38 mouse cellular contexts compared by ENCODE assay signal in the genomic region with DNA sequence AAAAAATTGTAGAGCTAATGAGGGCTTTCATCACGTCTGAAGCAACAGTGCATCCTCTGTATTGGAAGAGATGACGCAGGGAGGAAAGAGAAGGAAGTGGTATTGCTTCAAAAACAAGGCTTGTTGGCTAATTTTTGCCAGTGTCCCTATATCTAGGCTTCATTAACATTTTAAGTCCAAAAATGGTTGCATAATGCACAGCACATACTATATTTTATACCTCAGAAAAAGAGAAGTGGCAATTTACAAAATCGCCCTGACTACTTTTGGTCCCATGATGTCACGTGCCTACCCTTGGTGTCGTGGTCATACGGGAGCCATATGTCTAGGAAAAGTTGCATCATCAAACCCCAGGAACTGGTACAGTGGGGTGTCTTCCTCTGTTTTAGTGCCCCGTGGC. TPM values are rescaled to one million over a fixed set of nuclear protein-coding genes. Genes with fewer than 3 reads are reported as not detected.
DNase-seq lines count a peak whose midpoint lies in the region; ATAC-seq and TF ChIP-seq lines count a peak whose summit lies in the region.
"Had no signal": no experiment of that assay in that cellular context is flagged by ENCODE, and none has a peak within 500 bp of the region (broad histone marks: within the 10 kb centered on the region; RNA-seq: fewer than 3 reads in every experiment).

No protein-coding gene starts in this region.

- peak; percentile 46 for DNase-seq in c-Kit-positive CD71-negative TER-119-negative erythroid progenitor cells, embryonic 14.5 days (ENCODE audit: low read depth)
- DNase-seq in splenic B cell, adult 2 months (ENCODE audit: low read depth, low spot score), result peak; percentile 11
- no peak for DNase-seq in yolk sac, embryonic 10.5 days (ENCODE audit: low spot score)
- no peak for DNase-seq in forebrain, postnatal 0 days
- DNase-seq: adrenal gland, adult 2 months; cerebellum, adult 11-12 months; cerebellum, adult 9-11 months; gastrocnemius, postnatal 14 days; heart, adult 11 months; heart, postnatal 10 days; kidney, adult 11 months; kidney, postnatal 25 days; lung, postnatal 10 days; right cerebral cortex, adult 18-20 months; spleen, adult 18-20 months; thymus, adult 2 months; thymus, postnatal 4 days had no signal

- TF ChIP-seq POLR2A in bone marrow, adult 2 months (IDR thresholded peaks at IDR 0.05; ENCODE audit: borderline replicate concordance, control insufficient read depth, low read depth, low read length), result no peak

- H3K4me3 ChIP-seq in bone marrow, adult 2 months (replicated peaks; ENCODE audit: control insufficient read depth, low read depth, low read length), result no peak overlapping the region
- no peak overlapping the region for H3K4me3 ChIP-seq in forebrain, postnatal 0 days (ENCODE audit: low read depth, low read length)
- H3K4me3 ChIP-seq: erythroblast, embryonic 14.5 days; heart, embryonic 13.5 days; hindbrain, embryonic 10.5 days; hindbrain, embryonic 15.5 days; kidney, embryonic 15.5 days; left cerebral cortex, adult 2 months; limb, embryonic 12.5 days; midbrain, embryonic 13.5 days had no signal

- peak overlapping the region; percentile 86 for H3K27ac ChIP-seq in bone marrow, adult 2 months (ENCODE audit: control insufficient read depth, insufficient read depth, low read depth, low read length, poor library complexity)
- no peak overlapping the region for H3K27ac ChIP-seq in forebrain, postnatal 0 days (ENCODE audit: low read depth, low read length)
- H3K27ac ChIP-seq: heart, embryonic 13.5 days; hindbrain, embryonic 10.5 days; hindbrain, embryonic 15.5 days; kidney, embryonic 15.5 days; left cerebral cortex, adult 2 months; limb, embryonic 12.5 days; midbrain, embryonic 13.5 days had no signal

- H3K4me2 ChIP-seq in forebrain, postnatal 0 days (ENCODE audit: low read depth), result no peak overlapping the region
- H3K4me2 ChIP-seq: heart, embryonic 13.5 days; hindbrain, embryonic 15.5 days; kidney, embryonic 15.5 days; limb, embryonic 12.5 days; midbrain, embryonic 13.5 days had no signal

- no peaks in the 10 kb centered on the region for H3K27me3 ChIP-seq in splenic B cell, adult 2 months (ENCODE audit: control insufficient read depth, insufficient read depth, low read length, poor library complexity, severe bottlenecking)
- H3K27me3 ChIP-seq in forebrain, postnatal 0 days (ENCODE audit: insufficient read depth, low read length), result no peaks in the 10 kb centered on the region
- H3K27me3 ChIP-seq: CH12.LX; heart, embryonic 13.5 days; hindbrain, embryonic 15.5 days; kidney, embryonic 15.5 days; limb, embryonic 12.5 days; midbrain, embryonic 13.5 days had no signal

- TF ChIP-seq CTCF in bone marrow, adult 2 months (IDR thresholded peaks at IDR 0.05; ENCODE audit: control insufficient read depth, insufficient read depth, low read length), result no peak
- no peak for TF ChIP-seq CTCF in forebrain, postnatal 0 days (IDR thresholded peaks at IDR 0.05; ENCODE audit: low read depth)

- H3K36me3 ChIP-seq in splenic B cell, adult 2 months (ENCODE audit: control insufficient read depth, insufficient read depth, low read length, poor library complexity, severe bottlenecking), result no peaks in the 10 kb centered on the region
- no peaks in the 10 kb centered on the region for H3K36me3 ChIP-seq in forebrain, postnatal 0 days (ENCODE audit: insufficient read depth)
- H3K36me3 ChIP-seq: heart, embryonic 13.5 days; hindbrain, embryonic 15.5 days; kidney, embryonic 15.5 days; limb, embryonic 12.5 days; midbrain, embryonic 13.5 days had no signal

- H3K9ac ChIP-seq in forebrain, postnatal 0 days, result no peak overlapping the region
- H3K9ac ChIP-seq: heart, embryonic 13.5 days; hindbrain, embryonic 15.5 days; kidney, embryonic 15.5 days; limb, embryonic 12.5 days; midbrain, embryonic 13.5 days had no signal

- peak; percentile 93 for ATAC-seq in megakaryocyte, adult 5-6 weeks (ENCODE audit: poor library complexity, severe bottlenecking)
- no peak for ATAC-seq in forebrain, postnatal 0 days
- ATAC-seq: activated CD4-positive, CD25-positive, alpha-beta regulatory T cell, adult 4 months; inflammation-experienced regulatory T-cells, adult 6 months; midbrain, embryonic 13.5 days had no signal

- H3K9me3 ChIP-seq in forebrain, postnatal 0 days (ENCODE audit: low read length), result no peaks in the 10 kb centered on the region
- H3K9me3 ChIP-seq: heart, embryonic 13.5 days; hindbrain, embryonic 10.5 days; hindbrain, embryonic 15.5 days; kidney, embryonic 15.5 days; limb, embryonic 12.5 days; midbrain, embryonic 13.5 days had no signal

- 20% methylated on average over 7 of the region's 7 CpGs for WGBS in bone marrow, adult 2 months
- 91% methylated on average over 7 of the region's 7 CpGs for WGBS in forebrain, postnatal 0 days

- H3K4me1 ChIP-seq in bone marrow, adult 2 months (ENCODE audit: control insufficient read depth, insufficient read depth, low read length), result peaks cover 7% of the 10 kb centered on the region; the same call in 1 of the 2 replicates
- no peaks in the 10 kb centered on the region for H3K4me1 ChIP-seq in forebrain, postnatal 0 days (ENCODE audit: insufficient read depth)
- H3K4me1 ChIP-seq: heart, embryonic 13.5 days; hindbrain, embryonic 15.5 days; midbrain, embryonic 13.5 days had no signal

RNA-seq across cellular contexts. Expression of a gene that starts 33.0 kb away (rescaled TPM):
- polyA plus RNA-seq in bone marrow, adult 2 months (2011; ENCODE audit: insufficient read depth, insufficient read length, low replicate concordance, missing spikeins), result 3.6 TPM in 1 of 2 replicates, not detected in the other
- 10.8 and 20.9 TPM in 2 replicates for total RNA-seq in megakaryocyte, adult 5-6 weeks (2015)
- 6.7 and 8.1 TPM in 2 replicates for total RNA-seq in megakaryocyte, adult 5-6 weeks (2017)
- not detected in 2 replicates for total RNA-seq in forebrain, postnatal 0 days (2014; rRNA removed)
- polyA plus RNA-seq in forebrain, postnatal 0 days (2015; fragmentation: Nextera tagmentation; extraction: Ambion mirVana), result not detected in 2 replicates
- total RNA-seq: CH12.LX; ES-E14; gastrocnemius, postnatal 14 days; layer of hippocampus, postnatal 10 days; left cerebral cortex, adult 2 months; left cerebral cortex, postnatal 25 days; megakaryocyte-erythroid progenitor cell, adult 5-6 weeks had no signal
- polyA plus RNA-seq: activated CD4-positive, CD25-positive, alpha-beta regulatory T cell, adult 4 months; C2C12; erythroblast, embryonic 14.5 days; forebrain, embryonic 11.5 days; hindbrain, embryonic 15.5 days; midbrain, embryonic 13.5 days had no signal

RNA-seq across cellular contexts. Expression of a gene that starts 47.5 kb away (rescaled TPM):
- not detected in 2 replicates for polyA plus RNA-seq in bone marrow, adult 2 months (2011; ENCODE audit: insufficient read depth, insufficient read length, low replicate concordance, missing spikeins)
- total RNA-seq in megakaryocyte, adult 5-6 weeks (2015), result not detected in 2 replicates
- total RNA-seq in megakaryocyte, adult 5-6 weeks (2017), result 0.04 TPM in 1 of 2 replicates, not detected in the other
- 0.62 and 1.00 TPM in 2 replicates for total RNA-seq in forebrain, postnatal 0 days (2014; rRNA removed)
- polyA plus RNA-seq in forebrain, postnatal 0 days (2015; fragmentation: Nextera tagmentation; extraction: Ambion mirVana), result 0.60 and 0.61 TPM in 2 replicates
- total RNA-seq: CH12.LX; ES-E14; megakaryocyte-erythroid progenitor cell, adult 5-6 weeks had no signal
- polyA plus RNA-seq: activated CD4-positive, CD25-positive, alpha-beta regulatory T cell, adult 4 months; erythroblast, embryonic 14.5 days; hindbrain, embryonic 10.5 days; inflammation-experienced regulatory T-cells, adult 6 months; limb, embryonic 12.5 days; liver, adult 2 months; neural tube, embryonic 11.5 days had no signal

Comparison
In these comparisons a context has a peak if more than half of its experiments do, and no peak if none do; other contexts are left out.
1. DNase-seq: peak in c-Kit-positive CD71-negative TER-119-negative erythroid progenitor cells, embryonic 14.5 days (single experiment) and splenic B cell, adult 2 months (single experiment); none in yolk sac, embryonic 10.5 days (single experiment) and forebrain, postnatal 0 days (single experiment).